Mouse (Mus musculus): ENCODE measurements around the gene Atp5g2. TPM values are rescaled to one million over a fixed set of nuclear protein-coding genes. Genes with fewer than 3 reads are reported as not detected.
A peak's percentile ranks its signal among the peaks of the same experiment; 100 is the strongest.

The Atp5g2 gene
- total RNA-seq (2015; ENCODE audit: low replicate concordance) (22.6 and 29.2 TPM in 2 replicates), total RNA-seq (2017; ENCODE audit: low replicate concordance) (9.0 and 15.5 TPM in 2 replicates)

DNA sequence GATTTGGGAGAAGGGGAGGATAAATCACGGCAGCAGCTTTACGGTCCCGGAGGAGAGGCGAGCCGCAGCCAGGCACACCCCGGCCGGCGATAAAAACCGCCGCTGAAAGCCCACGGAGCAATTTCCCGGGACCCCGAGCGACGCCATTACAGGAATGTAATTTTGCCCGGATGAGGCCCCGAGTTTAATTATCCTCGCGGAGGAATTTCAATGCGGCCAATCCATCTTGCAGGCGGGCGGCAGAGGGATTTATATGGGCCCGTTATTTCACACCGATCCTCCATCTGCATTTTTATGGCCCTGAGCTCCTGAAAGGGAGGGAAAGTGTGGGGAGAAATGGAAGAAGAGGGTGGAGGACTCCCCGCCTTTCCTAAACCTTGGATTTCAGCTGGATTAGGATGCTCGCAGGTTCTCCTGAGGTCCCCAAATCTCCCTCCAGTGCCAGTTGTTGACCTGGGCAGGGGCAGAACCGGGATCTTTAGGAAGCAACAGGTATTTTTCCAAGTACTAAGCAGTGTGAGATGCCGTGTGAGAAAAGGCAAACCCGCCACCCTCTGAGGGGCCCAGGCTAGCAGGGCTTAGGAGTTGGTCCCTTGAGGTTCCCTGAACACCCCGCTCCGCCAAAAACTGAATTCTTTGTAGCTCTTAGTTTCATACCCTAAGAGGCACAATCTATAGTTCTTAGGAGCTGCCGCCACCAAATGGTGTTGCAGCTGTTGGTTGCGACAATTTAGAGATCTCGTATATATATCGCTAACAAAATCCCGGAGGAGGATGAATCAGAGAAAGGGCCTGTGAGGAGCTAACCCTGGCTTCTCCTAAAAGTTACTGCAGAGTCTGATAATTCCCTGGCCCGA lies at the start of gene Atp5g2:
Gene Atp5g2, minus strand, starts transcription at position 138 of the 857 bp plus-strand sequence.
- no peak for ATAC-seq (replicated peaks; ENCODE audit: low FRiP score, poor library complexity, severe bottlenecking)

DNA sequence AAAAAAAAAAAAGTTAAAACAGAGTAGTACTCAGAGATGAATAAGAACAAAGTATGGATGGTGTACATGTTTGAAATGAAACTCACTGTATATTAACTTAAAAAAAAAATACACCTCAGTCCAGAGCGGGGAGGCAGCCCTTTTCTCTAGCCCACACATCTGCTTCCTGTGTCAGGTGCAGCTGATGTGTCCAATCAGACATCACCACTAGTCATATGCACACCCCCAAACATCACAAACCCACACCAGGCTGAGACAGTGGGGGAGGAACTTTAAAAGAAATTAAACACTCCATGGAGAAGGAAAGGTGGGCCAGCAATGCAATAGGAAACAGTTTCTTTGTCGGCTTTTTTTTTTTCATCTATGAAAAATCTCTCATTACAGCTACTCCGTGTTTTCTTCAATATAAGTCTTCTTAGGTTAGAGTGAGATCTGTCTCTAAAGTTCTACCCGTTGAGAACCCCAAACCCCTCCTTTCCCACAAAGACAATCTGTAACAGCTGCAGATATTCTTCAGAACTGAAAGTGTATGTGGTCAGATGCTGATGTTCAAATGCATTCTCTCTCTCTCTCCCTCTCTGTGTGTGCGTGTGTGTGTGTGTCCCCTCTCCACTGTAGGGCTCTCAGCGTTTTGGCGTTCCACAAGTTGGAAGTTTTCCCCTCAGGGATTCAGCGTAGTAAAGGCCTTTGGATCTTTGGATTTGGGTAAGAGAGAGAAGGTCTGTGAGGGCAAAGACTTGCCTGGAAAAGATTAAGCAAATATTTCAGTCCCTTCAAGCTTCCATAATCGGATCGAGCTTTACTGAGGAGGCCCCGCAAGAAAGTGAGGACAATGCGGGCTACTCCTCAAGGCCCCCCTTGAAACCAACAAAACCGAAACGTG lies 49.1 kb upstream of the Atp5g2 start:
- peak; percentile 61 for ATAC-seq (replicated peaks; ENCODE audit: low FRiP score, poor library complexity, severe bottlenecking)

DNA sequence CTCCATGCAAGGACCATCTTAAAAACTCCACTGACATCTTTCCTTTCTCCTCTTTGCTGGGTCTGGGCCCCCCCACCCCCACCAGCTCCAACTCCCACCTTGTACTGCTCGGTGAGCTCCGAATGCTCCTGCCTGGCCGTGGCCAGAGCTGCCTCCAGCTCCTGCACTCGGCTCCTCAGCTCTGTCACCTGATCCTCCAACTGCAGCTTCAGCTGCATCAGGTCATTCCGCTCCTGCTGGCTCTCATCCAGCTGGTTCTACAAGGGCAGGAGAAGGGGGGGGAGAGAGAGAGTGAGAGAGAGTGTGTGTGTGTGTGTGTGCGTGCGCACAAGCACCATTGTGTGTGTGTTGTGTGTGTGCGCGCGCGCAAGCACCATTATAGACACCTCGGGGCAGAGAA lies 44.0 kb upstream of the Atp5g2 start:
- no peak for ATAC-seq (replicated peaks; ENCODE audit: low FRiP score, poor library complexity, severe bottlenecking)

DNA sequence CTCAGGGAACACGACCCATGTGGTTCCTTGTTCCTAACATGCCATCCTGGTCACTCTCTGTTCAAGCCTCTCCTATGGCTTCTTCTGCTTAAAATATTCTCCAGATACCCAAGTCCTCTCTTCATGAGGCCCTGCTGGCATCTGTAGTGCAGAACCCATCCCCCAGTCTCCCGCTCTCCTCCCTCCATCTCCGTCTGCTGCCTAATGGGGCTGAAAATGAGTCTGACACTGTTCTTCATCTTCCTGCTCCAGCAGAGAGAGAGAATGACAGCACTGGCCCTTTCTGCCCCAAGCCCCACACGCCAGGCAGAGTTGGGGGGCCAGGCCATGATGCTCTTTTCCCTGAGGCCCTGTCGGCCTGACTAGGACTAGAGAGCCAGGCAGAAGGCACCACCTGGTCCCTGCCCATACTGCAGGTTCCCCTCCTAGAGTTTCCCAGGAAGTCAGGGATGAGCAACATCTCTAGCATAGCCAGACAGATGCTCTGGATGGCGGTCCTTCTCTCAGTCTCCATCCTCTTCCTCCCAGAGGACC lies 35.7 kb upstream of the Atp5g2 start:
- ATAC-seq (replicated peaks; ENCODE audit: low FRiP score, poor library complexity, severe bottlenecking) = no peak

DNA sequence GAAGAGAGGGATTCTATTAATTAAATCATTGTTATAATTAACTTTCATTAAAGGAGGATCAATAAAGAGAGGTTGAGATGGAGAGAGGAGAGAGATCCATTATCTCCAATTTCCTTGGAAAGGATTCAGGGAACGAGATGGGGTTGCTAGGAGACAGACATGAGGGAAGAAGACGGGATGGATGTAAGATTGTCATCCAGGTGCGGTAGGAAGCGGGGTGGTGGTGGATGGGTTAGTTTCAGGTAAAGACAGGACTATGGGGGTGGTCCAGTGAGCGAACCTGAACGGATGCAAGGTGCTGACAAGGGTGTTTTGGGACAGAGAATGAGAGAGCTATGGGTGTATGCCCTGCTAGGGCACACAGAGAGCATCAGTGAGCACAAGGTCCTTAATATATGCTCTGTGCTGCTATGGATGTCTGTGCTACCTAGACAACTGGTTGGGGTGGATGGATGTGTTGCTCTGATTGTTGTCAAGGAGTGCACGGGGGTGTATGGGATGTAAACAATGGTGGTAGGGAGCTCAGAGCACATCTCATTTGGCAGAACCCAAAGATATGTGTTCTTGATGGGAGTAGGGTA lies 33.9 kb upstream of the Atp5g2 start:
- ATAC-seq (replicated peaks; ENCODE audit: low FRiP score, poor library complexity, severe bottlenecking) = no peak

DNA sequence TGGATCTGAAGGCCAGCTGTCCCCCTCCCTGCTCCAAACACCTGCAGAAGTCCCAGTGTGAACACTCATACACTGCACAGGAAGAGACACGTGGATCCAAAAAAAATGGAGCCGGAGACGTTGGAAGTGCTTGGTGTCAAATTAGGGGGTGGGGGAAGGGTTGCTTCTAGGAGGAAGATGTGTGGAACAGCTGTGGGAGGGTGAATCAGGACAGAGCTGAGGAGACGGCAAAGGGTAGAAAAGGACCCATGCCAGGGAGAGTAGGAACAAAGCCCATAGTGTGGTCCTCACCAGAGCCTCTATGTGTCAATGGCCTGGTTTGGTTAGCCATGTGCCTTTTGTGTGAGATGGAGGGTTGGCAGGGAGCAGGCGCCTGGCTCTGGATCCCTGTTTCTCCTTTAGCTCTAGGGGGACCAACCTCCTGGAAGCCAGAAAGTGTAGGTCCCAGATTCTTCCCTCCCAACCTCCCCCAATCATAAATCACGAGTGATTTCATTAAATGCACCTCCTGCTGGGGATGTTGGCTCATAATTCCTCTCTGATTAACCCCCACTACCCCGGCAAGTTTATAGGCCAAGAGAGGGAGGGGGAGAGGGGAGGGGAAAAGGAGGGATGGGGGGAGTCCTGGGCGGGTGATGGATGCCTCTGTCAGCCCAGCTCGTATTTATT lies 33.2 kb upstream of the Atp5g2 start:
- ATAC-seq (replicated peaks; ENCODE audit: low FRiP score, poor library complexity, severe bottlenecking) = no peak

DNA sequence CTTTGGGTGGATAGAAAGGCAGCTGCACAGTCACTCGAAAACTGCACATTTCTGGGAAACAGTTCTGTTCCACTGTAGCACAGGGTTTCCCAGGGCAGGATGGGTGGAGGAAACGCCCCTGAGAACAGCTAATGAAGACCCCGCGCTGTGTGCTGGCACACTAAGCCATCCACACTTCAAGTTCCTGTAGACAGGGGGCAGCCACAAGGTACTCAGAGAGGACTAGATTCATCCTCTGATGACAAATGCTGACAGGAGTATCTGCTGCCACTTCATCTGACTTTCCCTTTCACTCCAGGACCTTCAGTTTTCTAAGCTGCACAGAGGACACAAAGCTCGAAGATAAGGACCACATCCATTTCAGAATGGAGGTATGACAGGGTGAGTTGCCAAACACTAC lies 32.7 kb upstream of the Atp5g2 start:
- ATAC-seq (replicated peaks; ENCODE audit: low FRiP score, poor library complexity, severe bottlenecking) = no peak

DNA sequence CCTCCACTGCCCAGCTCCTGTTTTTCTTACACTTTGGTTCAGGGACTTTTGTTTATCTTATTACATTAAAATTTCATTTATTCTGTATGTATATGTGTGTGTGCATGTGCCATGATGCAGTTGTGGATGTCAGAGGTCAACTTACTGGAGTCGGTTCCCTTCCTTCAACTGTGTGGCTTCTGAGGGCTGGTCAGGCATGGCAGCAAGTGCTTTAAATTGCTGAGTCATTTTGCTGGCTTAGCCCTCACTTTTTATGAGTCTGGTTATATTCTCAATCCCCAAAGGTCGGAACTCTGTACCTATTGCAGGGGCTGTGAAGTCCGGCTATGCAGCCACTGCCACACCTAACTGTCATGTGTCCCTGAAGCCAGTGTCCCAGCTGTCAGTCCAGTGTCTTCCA lies 30.8 kb upstream of the Atp5g2 start:
- ATAC-seq (replicated peaks; ENCODE audit: low FRiP score, poor library complexity, severe bottlenecking) = peak; percentile 47; the same call in 1 of the 2 replicates

DNA sequence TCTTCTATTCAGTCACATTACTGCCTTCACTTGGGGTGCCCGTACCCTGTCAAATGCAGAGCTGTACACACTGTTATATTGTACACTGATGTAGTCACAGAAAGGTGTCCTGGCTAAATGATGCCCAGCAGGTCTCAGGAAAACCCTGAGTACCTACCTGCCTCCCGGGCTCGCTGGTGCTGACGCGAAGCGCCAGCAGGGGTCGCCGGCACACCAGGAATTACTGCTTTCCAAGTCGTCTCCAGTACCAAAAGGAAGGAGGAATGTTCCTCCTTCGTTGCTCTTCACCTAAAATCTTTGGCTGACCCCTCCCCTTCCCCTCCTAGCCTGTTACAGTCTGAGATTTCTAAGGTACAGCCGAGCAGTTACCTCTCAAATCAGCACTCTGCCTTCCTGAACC lies 26.0 kb upstream of the Atp5g2 start:
- ATAC-seq (replicated peaks; ENCODE audit: low FRiP score, poor library complexity, severe bottlenecking) = 0 out of 2 replicates have a peak, but pooled peaks have one; percentile 51

DNA sequence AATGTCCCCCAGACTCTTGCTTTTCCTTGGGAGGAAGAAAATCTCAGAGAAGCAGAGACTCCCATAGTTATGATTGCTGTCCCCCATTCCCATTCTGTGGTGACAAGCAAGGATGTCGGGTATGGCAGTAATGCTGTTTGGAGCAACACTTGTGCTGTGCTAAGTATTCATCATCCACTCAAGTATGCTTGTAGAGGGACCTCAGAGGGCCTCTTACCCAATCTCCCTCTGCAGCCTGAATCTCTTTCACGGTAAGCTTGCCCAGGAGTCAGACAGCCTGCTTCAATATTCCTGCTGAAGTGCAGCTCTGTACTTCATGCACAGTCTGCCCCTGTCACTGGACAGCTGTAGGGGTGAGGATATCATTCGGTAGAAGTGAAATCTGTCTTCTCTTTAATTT lies 24.7 kb upstream of the Atp5g2 start:
- no peak for ATAC-seq (replicated peaks; ENCODE audit: low FRiP score, poor library complexity, severe bottlenecking)

DNA sequence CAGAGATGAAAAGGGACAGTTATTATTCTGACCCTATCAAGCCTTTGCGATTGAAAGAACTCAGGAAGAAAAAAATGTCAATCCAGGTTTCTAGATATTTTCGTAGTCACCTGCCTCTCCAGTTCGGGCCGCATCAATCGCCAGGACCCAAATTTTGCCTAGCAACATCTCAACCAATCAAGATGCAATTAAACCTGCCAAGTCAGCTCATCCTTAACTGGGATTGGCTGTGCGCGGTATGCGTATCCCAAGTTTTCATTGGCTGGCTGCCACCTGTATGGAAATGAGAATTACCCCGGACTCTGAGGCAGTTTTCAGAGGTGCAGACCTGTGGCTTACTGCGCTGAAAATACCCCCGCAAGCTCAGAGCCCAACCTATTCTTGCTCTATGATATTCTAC lies 21.4 kb upstream of the Atp5g2 start:
- no peak for ATAC-seq (replicated peaks; ENCODE audit: low FRiP score, poor library complexity, severe bottlenecking)

DNA sequence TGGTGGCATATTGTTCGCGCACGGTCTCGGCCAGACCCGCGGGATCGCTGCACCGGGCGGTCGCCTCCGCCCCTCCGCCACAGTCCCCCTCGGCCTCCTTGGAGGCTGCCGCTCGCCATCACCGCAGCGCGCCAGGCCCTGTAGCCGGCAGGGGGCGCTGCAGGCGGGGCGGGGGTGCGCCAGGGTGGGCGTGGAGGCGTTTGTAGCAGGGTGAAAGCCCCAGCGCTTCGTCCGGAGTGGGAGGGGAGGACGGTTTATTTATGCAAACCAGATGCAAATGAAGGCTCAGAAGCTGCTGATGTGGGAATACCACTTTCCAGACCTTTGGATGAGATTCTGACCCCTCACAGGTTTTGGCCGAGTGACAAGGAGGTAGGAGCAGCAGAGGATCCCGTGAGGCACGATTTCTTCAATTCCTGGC lies 20.8 kb upstream of the Atp5g2 start:
- ATAC-seq (replicated peaks; ENCODE audit: low FRiP score, poor library complexity, severe bottlenecking) = no peak

DNA sequence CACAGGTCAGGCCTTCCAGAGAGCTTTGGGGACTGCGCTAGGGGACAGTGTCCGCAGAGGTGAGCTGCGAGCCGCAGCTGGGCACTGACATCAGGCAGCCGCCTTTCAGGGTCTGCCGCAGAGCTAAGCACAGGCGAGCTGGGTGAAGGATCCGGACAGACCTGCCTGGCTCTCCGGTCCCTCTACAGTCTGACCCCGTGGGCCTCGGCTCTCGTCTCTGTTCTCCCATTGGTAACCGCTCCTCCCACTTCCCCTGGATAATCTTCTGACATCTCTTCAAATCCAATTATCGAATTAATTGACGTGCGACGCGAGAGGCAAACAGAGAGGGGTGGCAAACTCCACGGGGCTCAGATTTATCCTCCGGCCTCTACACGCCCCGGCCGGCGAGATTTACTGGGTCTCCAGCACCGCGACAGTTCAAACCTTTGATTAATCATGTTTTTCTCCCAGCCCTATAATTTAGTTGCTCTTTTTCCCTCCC lies 20.2 kb upstream of the Atp5g2 start:
- ATAC-seq (replicated peaks; ENCODE audit: low FRiP score, poor library complexity, severe bottlenecking) = no peak

DNA sequence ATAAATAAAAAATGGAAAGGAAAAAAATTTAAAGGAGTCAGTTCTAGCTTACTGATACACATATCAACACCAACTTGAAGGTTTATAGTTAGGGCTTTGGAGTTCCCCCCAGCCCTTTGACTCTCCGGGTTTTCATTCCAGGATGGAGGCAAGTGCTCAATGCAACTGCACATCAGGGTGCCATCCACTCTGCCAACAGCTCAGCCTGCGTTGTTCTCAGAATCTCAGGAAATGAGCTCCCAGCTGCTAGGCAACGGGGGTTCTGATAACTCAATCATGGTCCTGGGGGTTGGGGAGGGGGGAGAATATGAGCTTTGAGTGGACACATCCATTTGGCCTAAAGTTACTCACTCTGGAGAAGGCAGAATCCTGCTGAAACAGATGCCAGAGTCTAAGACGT lies 13.6 kb upstream of the Atp5g2 start:
- no peak for ATAC-seq (replicated peaks; ENCODE audit: low FRiP score, poor library complexity, severe bottlenecking)

DNA sequence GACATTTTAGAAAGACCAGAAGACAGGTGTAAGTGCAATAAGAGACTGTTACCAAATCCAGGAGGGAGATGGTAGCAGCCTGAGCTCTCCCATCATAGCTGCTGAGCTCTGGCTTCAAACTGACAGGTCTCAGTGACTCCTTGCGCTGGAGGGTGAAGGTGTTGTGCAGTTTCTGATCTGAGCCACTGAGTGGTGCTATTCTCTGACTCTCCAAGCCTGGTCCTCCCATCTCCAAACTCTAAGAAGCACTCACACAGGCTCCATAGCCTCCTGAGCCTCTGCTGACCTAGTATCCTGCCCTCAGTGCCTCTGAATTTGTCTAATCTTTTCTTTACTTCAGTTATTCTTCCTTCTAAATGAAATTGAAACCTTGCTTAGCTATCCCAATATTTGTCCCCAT lies 11.5 kb upstream of the Atp5g2 start:
- ATAC-seq (replicated peaks; ENCODE audit: low FRiP score, poor library complexity, severe bottlenecking) = no peak

DNA sequence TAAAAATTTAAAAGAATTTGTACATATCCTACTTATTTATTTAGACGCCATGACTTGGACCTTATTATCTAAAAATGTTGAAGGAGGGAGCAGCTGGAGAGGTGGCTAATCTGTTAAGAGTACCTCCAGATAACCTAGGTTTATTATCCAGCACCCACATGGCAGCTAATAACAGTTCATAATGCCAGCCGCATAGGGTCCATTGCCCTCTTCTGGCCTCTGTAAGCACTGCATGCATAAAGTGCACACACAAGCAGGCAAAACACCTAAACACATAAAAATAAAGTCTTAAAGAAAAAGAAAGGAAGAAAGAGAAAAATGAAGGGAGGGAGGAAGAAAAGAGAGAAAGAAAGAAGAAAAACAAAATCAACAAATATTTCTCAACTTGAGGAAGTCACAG lies 4.2 kb upstream of the Atp5g2 start:
- no peak for ATAC-seq (replicated peaks; ENCODE audit: low FRiP score, poor library complexity, severe bottlenecking)

DNA sequence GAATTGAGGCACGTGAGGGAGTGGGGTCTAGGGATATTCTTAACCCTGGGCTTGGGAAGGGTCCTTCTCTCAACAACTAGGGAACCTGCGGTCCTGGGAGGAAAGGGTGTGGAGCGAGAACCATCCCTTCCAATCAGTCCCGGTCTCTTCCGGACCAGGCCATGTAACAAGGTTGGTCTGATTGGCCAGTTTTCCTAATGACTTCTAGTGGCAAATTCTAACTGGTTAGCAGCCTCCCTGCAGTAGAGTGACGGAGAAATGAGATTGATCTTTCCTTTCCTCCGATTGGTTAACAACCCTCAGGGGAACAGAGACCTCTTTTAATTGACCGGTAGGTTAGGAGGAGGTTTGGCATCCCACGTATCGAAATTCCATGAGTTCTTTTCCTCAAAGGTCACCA lies 1.4 kb upstream of the Atp5g2 start:
- no peak for ATAC-seq (replicated peaks; ENCODE audit: low FRiP score, poor library complexity, severe bottlenecking)

DNA sequence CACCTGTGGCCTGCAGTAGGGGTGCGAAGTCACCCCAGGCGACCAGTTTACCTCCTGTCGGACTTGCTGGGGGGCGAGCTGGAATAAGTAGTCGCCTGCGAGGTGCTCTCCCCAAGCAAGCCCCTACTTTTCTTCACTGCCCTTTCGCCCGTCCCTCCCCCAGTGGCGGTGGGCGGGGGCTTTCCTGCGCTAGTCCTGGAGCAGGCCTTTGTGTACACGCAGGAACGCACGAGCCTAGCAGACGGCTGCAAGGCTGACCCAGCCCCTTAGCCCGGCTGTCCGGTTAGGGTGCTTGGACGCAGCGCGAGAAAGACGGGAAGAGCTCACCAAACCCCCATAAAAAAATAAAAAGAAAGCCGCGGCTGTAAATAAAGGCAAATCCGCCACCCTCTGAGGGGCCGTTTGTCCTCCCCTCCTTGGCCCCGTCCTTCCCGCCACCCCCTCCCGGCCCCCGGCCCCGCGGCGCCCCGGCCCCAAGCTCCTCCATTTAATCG lies 384 bp downstream of the Atp5g2 start:
- no peak for ATAC-seq (replicated peaks; ENCODE audit: low FRiP score, poor library complexity, severe bottlenecking)

All from erythroblast, adult 5-6 weeks (primary cell).